Mouse (Mus musculus) induced T-regulatory cell, adult 2 months (primary cell): Measurements from ENCODE around the gene Gnb3.

Source experiments
- DNase-seq: peaks from one replicate; pipeline ENCODE4 v3.0.0-alpha.2; 2012; ENCODE audit warnings: low read depth

The Gnb3 gene

GRCm38 (mm10) chr6:124840241-124841167, at the start of gene Gnb3:
Gnb3 (minus strand) TSS chr6:124840275.
- no peak for DNase-seq

GRCm38 (mm10) chr6:124888555-124889125, 48.6 kb upstream of the Gnb3 start:
- DNase-seq, result peak; percentile 67

- DNase-seq, result peak; percentile 76
These were observed 47.9 kb upstream of the Gnb3 start, which contains the start of gene Cd4 for GRCm38 (mm10) chr6:124887986-124888385. Cd4 (minus strand) TSS chr6:124888221.

- peak; percentile 59 for DNase-seq
These were observed 45.9 kb upstream of the Gnb3 start for GRCm38 (mm10) chr6:124885956-124886381.

- DNase-seq, result peak; percentile 91
These were observed 44.8 kb upstream of the Gnb3 start for GRCm38 (mm10) chr6:124884714-124885500.

GRCm38 (mm10) chr6:124883351-124883750, 43.3 kb upstream of the Gnb3 start:
- DNase-seq, result no peak

GRCm38 (mm10) chr6:124881821-124882220, 41.7 kb upstream of the Gnb3 start:
- DNase-seq, result no peak

GRCm38 (mm10) chr6:124879390-124879789, 39.3 kb upstream of the Gnb3 start:
- DNase-seq, result no peak

GRCm38 (mm10) chr6:124874348-124874747, 34.3 kb upstream of the Gnb3 start:
- DNase-seq, result no peak

- DNase-seq, result no peak
These were observed 26.5 kb upstream of the Gnb3 start for GRCm38 (mm10) chr6:124866560-124866959.

- DNase-seq, result no peak
These were observed 25.8 kb upstream of the Gnb3 start for GRCm38 (mm10) chr6:124865766-124866362.

GRCm38 (mm10) chr6:124863658-124864298, 23.7 kb upstream of the Gnb3 start, which contains the start of gene Gpr162:
Gpr162 (minus strand) TSS chr6:124863983.
- peak; percentile 71 for DNase-seq

GRCm38 (mm10) chr6:124863125-124863657, 23.1 kb upstream of the Gnb3 start:
- DNase-seq, result no peak

GRCm38 (mm10) chr6:124862406-124863124, 22.5 kb upstream of the Gnb3 start:
- no peak for DNase-seq

GRCm38 (mm10) chr6:124861802-124862201, 21.7 kb upstream of the Gnb3 start:
- no peak for DNase-seq

- no peak for DNase-seq
These were observed 21.2 kb upstream of the Gnb3 start for GRCm38 (mm10) chr6:124861266-124861665.

GRCm38 (mm10) chr6:124860511-124860910, 20.4 kb upstream of the Gnb3 start:
- DNase-seq, result no peak

- DNase-seq, result peak; percentile 89
These were observed 19.6 kb upstream of the Gnb3 start for GRCm38 (mm10) chr6:124859725-124860124.

- DNase-seq, result no peak
These were observed 18.7 kb upstream of the Gnb3 start for GRCm38 (mm10) chr6:124858561-124859318.
